ENCODE assay signal across 8 mouse cellular contexts in genomic region chr9:20726859-20727600, GRCm38 (mm10). TPM values are rescaled to one million over a fixed set of nuclear protein-coding genes. Genes with fewer than 3 reads are reported as not detected.
A peak's percentile ranks its signal among the peaks of the same experiment; 100 is the strongest.
DNase-seq lines count a peak whose midpoint lies in the region; ATAC-seq and TF ChIP-seq lines count a peak whose summit lies in the region.

No protein-coding gene starts in this region.

- DNase-seq in heart, embryonic 10.5 days (ENCODE audit: low spot score) = no peak
- no peak for DNase-seq in heart, adult 8-10 months (ENCODE audit: low spot score)
- peak; percentile 27 for DNase-seq in adrenal gland, postnatal 25 days
- peak; percentile 49 for DNase-seq in hindbrain, embryonic 10.5 days (ENCODE audit: low spot score)
- no peak for DNase-seq in liver, embryonic 13.5 days
- no peak for DNase-seq in T-cell, adult 2 months (ENCODE audit: low spot score)

- peak overlapping the region; percentile 4 for H3ac ChIP-seq in C2C12 (ENCODE audit: control insufficient read depth, insufficient read length, low read depth)

- no peaks in the 10 kb centered on the region for H3K79me2 ChIP-seq in C2C12 (ENCODE audit: control insufficient read depth, insufficient read depth)

- H3K27ac ChIP-seq in heart, embryonic 10.5 days = 0 out of 2 replicates have a peak overlapping the region, but pooled peaks have one; percentile 47
- H3K27ac ChIP-seq in hindbrain, embryonic 10.5 days = peak overlapping the region; percentile 83
- H3K27ac ChIP-seq in liver, embryonic 13.5 days = no peak overlapping the region
- no peak overlapping the region for H3K27ac ChIP-seq in small intestine, adult 2 months (ENCODE audit: insufficient read depth, low read depth, low read length)

- no peak for ATAC-seq in liver, embryonic 13.5 days (ENCODE audit: low read depth)

- peak overlapping the region; percentile 75 for H3K4me3 ChIP-seq in heart, embryonic 10.5 days
- H3K4me3 ChIP-seq in C2C12 (ENCODE audit: insufficient read depth, poor library complexity, severe bottlenecking) = no peak overlapping the region
- H3K4me3 ChIP-seq in hindbrain, embryonic 10.5 days = peak overlapping the region; percentile 73
- peak overlapping the region; percentile 44 for H3K4me3 ChIP-seq in liver, embryonic 13.5 days (replicated peaks)
- H3K4me3 ChIP-seq in small intestine, adult 2 months (ENCODE audit: low read depth, low read length) = peak overlapping the region; percentile 58

- no peak for TF ChIP-seq POLR2A in small intestine, adult 2 months (IDR thresholded peaks at IDR 0.05; ENCODE audit: low read depth, low read length)

- under 1% methylated on average over 46 of the region's 54 CpGs for WGBS in heart, embryonic 10.5 days
- under 1% methylated on average over 54 of the region's 54 CpGs for WGBS in hindbrain, embryonic 10.5 days
- WGBS in liver, embryonic 13.5 days (ENCODE audit: insufficient replicate concordance) = 2% methylated on average over 54 of the region's 54 CpGs
- 1% methylated on average over 52 of the region's 54 CpGs for whole genome bisulfite sequencing in small intestine, adult 2 months

- no peaks in the 10 kb centered on the region for H3K9me3 ChIP-seq in heart, embryonic 10.5 days
- H3K9me3 ChIP-seq in hindbrain, embryonic 10.5 days = no peaks in the 10 kb centered on the region
- no peaks in the 10 kb centered on the region for H3K9me3 ChIP-seq in liver, embryonic 13.5 days (replicated peaks)

- peaks cover 77% of the 10 kb centered on the region for H3K27me3 ChIP-seq in heart, embryonic 10.5 days (ENCODE audit: insufficient read depth, poor library complexity, severe bottlenecking)
- peaks cover 29% of the 10 kb centered on the region for H3K27me3 ChIP-seq in C2C12 (ENCODE audit: control insufficient read depth, insufficient read depth, insufficient read length)
- peaks cover 70% of the 10 kb centered on the region for H3K27me3 ChIP-seq in hindbrain, embryonic 10.5 days (ENCODE audit: insufficient read depth, poor library complexity, severe bottlenecking)
- H3K27me3 ChIP-seq in liver, embryonic 13.5 days = peaks cover 83% of the 10 kb centered on the region
- peaks cover 25% of the 10 kb centered on the region for H3K27me3 ChIP-seq in small intestine, adult 2 months (ENCODE audit: control insufficient read depth, insufficient read depth, low read length)

- H3K9ac ChIP-seq in liver, embryonic 13.5 days = 0 out of 2 replicates have a peak overlapping the region, but pooled peaks have one; percentile 6

- no peaks in the 10 kb centered on the region for H3K79me3 ChIP-seq in C2C12 (ENCODE audit: low read depth)

- TF ChIP-seq CTCF in C2C12 (IDR thresholded peaks at IDR 0.05; ENCODE audit: control insufficient read depth, insufficient read depth, insufficient read length) = no peak
- TF ChIP-seq CTCF in small intestine, adult 2 months (IDR thresholded peaks at IDR 0.05; ENCODE audit: extremely low read depth, insufficient read length, insufficient replicate concordance, low read depth, low read length) = no peak

- no peaks in the 10 kb centered on the region for H3K36me3 ChIP-seq in heart, embryonic 10.5 days
- H3K36me3 ChIP-seq in C2C12 (ENCODE audit: control insufficient read depth, insufficient read depth) = no peaks in the 10 kb centered on the region
- H3K36me3 ChIP-seq in hindbrain, embryonic 10.5 days = no peaks in the 10 kb centered on the region
- no peaks in the 10 kb centered on the region for H3K36me3 ChIP-seq in liver, embryonic 13.5 days
- no peaks in the 10 kb centered on the region for H3K36me3 ChIP-seq in small intestine, adult 2 months (ENCODE audit: control insufficient read depth, insufficient read depth, low read length)

- peaks cover 21% of the 10 kb centered on the region for H3K4me1 ChIP-seq in heart, embryonic 10.5 days
- peaks cover 39% of the 10 kb centered on the region for H3K4me1 ChIP-seq in hindbrain, embryonic 10.5 days (replicated peaks)
- H3K4me1 ChIP-seq in liver, embryonic 13.5 days (replicated peaks) = peaks cover 19% of the 10 kb centered on the region
- H3K4me1 ChIP-seq in small intestine, adult 2 months (ENCODE audit: control insufficient read depth, insufficient read depth, insufficient read length, low read length) = peaks cover 7% of the 10 kb centered on the region

- H3K4me2 ChIP-seq in liver, embryonic 13.5 days = peak overlapping the region; percentile 65

TF ChIP-seq in C2C12, 6 proteins besides CTCF, POLR2A, EP300 and RAD21:
- TF ChIP-seq MAX (IDR thresholded peaks at IDR 0.05) (no peak), CEBPB (IDR thresholded peaks at IDR 0.05; ENCODE audit: low read depth) (no peak), USF1 (IDR thresholded peaks at IDR 0.05; ENCODE audit: low read depth) (no peak), MYOD1 (IDR thresholded peaks at IDR 0.05; ENCODE audit: control insufficient read depth, insufficient read length, low read depth) (no peak), FOSL1 (IDR thresholded peaks at IDR 0.05; ENCODE audit: insufficient read depth, low read length, poor library complexity, severe bottlenecking) (no peak), MYOG (IDR thresholded peaks at IDR 0.05; ENCODE audit: control insufficient read depth, extremely low read depth, insufficient read length) (no peak)

RNA-seq across cellular contexts. Expression of gene Olfm2, which starts 19.1 kb away (rescaled TPM):
- 1.3 and 3.2 TPM in 2 replicates for polyA plus RNA-seq in heart, embryonic 10.5 days (2016; fragmentation: Nextera tagmentation; extraction: Ambion mirVana)
- total RNA-seq in heart, adult 8-10 months (2022) = under 1 TPM in 3 of 4 experiments, not detected in 1; 0.16 to 0.22 (median 0.22) TPM
- polyA plus RNA-seq in C2C12 (2012; fragmentation: generic; extraction: Trizol) = 0.09 TPM
- total RNA-seq in adrenal gland, postnatal 25 days (2021) = 0.46 and 0.52 TPM in 2 replicates
- polyA plus RNA-seq in hindbrain, embryonic 10.5 days (2016; fragmentation: Nextera tagmentation; extraction: Ambion mirVana) = 46.9 and 76.4 TPM in 2 replicates
- 0.12 and 0.18 TPM in 2 replicates for polyA plus RNA-seq in liver, embryonic 13.5 days (2015; fragmentation: Nextera tagmentation; extraction: Ambion mirVana)
- polyA plus RNA-seq in small intestine, adult 2 months (2012; rRNA removed) = 0.91 and 2.2 TPM in 2 replicates

Comparison
In these comparisons a context has a peak if more than half of its experiments do, and no peak if none do; other contexts are left out.
1. DNase-seq: peak in adrenal gland, postnatal 25 days (single experiment) and hindbrain, embryonic 10.5 days (single experiment); none in heart, embryonic 10.5 days (single experiment), heart, adult 8-10 months (single experiment), liver, embryonic 13.5 days (single experiment) and T-cell, adult 2 months (single experiment).
2. H3K27ac ChIP-seq: peak in heart, embryonic 10.5 days (single experiment) and hindbrain, embryonic 10.5 days (single experiment); none in liver, embryonic 13.5 days (single experiment) and small intestine, adult 2 months (single experiment).
3. RNA of gene Olfm2, which starts 19.1 kb away (polyA plus RNA-seq): 46.9 to 76.4 TPM in hindbrain, embryonic 10.5 days; 1.3 to 3.2 TPM in heart, embryonic 10.5 days, 0.91 to 2.2 TPM in small intestine, adult 2 months, 0.12 to 0.18 TPM in liver, embryonic 13.5 days and 0.09 TPM in C2C12 (single experiment); every median in the first group is over 10 times any median in the second.